Mouse (Mus musculus) lung, postnatal 0 days (tissue): ENCODE measurements around the gene Ppp4r3a.

Source experiments
- CTCF ChIP-seq: IDR thresholded peaks from 2 replicates; pipeline ENCODE4 v1.5.1; 2016; ENCODE audit warnings: antibody characterized with exemption, mild to moderate bottlenecking
- EP300 ChIP-seq: IDR thresholded peaks from 2 replicates; pipeline ENCODE4 v1.6.1; 2016; ENCODE audit warnings: antibody characterized with exemption, mild to moderate bottlenecking, control low read depth

DNA sequence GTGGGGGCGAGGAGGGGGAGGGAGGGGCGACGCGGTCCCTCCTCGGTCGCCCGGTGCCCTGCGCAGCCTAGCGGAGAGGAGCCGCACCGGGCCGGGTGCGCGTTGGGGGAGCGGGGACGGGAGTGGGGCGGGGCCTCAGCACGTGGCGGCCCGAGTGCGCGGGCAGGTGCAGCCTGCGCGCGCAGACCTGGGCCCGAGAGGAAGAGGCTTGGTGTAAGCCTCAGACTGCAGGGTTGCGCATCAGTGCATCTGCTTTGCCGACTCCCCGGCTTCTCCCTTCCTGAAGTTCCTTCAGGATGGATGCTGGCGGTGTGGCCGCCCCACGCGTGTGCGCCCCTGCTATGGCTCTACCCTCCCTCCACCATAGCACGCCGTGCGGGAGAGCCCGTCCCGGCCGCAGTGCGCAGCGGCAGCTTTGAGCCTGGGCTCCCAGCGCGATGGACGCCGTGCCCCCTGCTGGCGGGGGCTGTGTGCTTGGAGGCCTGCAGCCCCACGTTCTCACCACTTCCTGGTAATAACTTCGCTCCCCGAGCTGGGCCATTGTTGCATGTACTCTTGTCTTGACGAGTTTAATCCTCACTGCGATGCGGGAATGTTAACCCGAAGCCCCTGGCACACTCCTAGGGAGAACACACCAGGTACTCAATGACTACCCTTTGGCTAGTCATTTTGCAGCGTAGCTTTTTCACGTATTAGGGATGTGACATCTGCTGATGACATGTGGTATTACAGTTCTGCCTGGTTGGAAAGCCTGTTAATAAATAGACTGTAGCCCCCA is 54.4 kb downstream of the Ppp4r3a start, which contains the start of gene Ccdc88c:
- TF ChIP-seq EP300: no peak
- peak; percentile 85 for TF ChIP-seq CTCF
